Mouse (Mus musculus): ENCODE results near the gene Gm10553.
"Not testable (repeated sequence)": the region's sequence is repeated elsewhere in the genome, so short reads cannot be mapped to it uniquely, and the experiment has no call there.

DNA sequence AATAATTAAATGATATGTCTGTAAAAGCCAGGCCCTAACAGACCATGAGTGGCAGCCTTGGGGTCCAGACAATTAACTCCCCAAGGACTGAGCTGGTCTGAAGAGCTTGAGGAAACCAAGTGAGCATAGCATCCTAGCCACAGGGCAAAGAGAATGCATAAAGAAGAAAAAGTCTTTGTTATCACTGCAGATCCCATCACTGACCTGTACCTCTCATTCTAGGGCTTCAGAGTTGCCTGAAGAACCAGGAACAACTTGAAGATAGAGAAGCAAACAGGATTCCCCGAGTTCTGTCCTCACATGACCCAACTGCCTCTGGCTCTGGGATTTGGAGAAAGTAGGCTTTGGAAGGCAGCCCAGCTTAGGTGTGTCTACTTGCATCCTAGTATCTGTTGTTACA lies at the start of gene Gm10553:
- not testable (repeated sequence) for TF ChIP-seq CTCF, EP300 (IDR thresholded peaks at IDR 0.05; ENCODE audit: low read depth)

Measured in liver, postnatal 0 days (tissue).